In the genomic region with DNA sequence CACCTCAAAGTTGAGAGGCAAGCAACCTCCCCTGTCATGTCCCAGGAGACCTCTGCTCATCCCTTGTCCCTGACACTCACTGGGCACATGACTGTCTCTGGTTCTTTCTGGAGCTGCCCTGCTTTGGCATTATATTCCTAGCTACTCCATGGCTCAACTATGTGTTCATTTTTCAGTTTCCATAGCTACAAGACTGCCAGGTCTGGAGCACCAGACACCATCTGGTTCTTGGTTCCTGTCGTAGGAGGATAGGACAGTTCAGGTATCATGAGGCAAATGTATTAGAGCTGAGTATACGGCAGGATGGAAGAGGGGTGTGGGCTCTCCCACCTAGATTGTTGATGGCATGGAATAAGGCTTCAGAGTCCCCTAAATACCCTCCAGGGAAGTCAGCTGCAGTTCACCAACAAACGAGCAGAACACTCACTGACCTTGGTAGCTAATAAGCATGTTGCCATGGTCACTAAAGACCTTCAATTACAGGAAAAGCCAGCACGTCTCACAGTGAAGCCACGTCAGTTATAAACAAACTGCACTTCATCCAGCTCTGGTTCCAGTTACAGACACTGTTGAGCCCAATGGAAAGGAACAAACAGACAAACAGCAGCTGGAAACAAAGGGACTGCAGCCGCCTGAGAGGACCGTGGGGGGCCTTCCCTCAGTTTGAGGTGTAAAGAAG, we compare ENCODE assay signal across 8 mouse cellular contexts.
DNase-seq lines count a peak whose midpoint lies in the region; ATAC-seq and TF ChIP-seq lines count a peak whose summit lies in the region.

No protein-coding gene starts in this region.

- H3K27ac ChIP-seq in ES-E14 (ENCODE audit: insufficient read depth, low read depth, low read length, poor library complexity, severe bottlenecking): peak overlapping the region; percentile 61
- H3K27ac ChIP-seq in forebrain, embryonic 13.5 days: peak overlapping the region; percentile 44
- peak overlapping the region; percentile 57 for H3K27ac ChIP-seq in midbrain, embryonic 13.5 days

- DNase-seq in frontal cortex, postnatal 36 days (ENCODE audit: low spot score in 2 of 2): peak; percentile 31 to 39
- no peak for DNase-seq in frontal cortex, postnatal 14 days (ENCODE audit: low spot score in 2 of 2)
- no peak for DNase-seq in ES-E14 (ENCODE audit: low read depth, low spot score)
- DNase-seq in natural killer cell, adult 2 months (ENCODE audit: low spot score in 2 of 2): no peak
- DNase-seq in gastrocnemius, postnatal 14 days: no peak
- no peak for DNase-seq in gastrocnemius, postnatal 4 days (ENCODE audit: low spot score in 2 of 2)

- no peak overlapping the region for H3K9ac ChIP-seq in ES-E14 (ENCODE audit: insufficient read depth, low read depth, low read length, poor library complexity, severe bottlenecking)
- H3K9ac ChIP-seq in forebrain, embryonic 13.5 days: no peak overlapping the region
- H3K9ac ChIP-seq in midbrain, embryonic 13.5 days (replicated peaks): no peak overlapping the region

- intact Hi-C loops in gastrocnemius, postnatal 14 days (cut with DNase I; ENCODE audit: low total_unique reads): no loop called here

- no peak overlapping the region for H3K4me2 ChIP-seq in forebrain, embryonic 13.5 days
- H3K4me2 ChIP-seq in midbrain, embryonic 13.5 days (replicated peaks): no peak overlapping the region

- no peaks in the 10 kb centered on the region for H3K27me3 ChIP-seq in forebrain, embryonic 13.5 days
- no peaks in the 10 kb centered on the region for H3K27me3 ChIP-seq in midbrain, embryonic 13.5 days

- ATAC-seq in forebrain, embryonic 13.5 days: peak; percentile 81
- peak; percentile 81 for ATAC-seq in midbrain, embryonic 13.5 days

- in situ Hi-C loops in ES-E14 (cut with MboI; ENCODE audit: low sequenced_read_pairs in 2 of 2, unreplicated experiment in 2 of 2): no loop called here

- WGBS in forebrain, embryonic 13.5 days: 11% methylated on average over 7 of the region's 7 CpGs
- WGBS in midbrain, embryonic 13.5 days: 16% methylated on average over 7 of the region's 7 CpGs

- no peak overlapping the region for H3K4me3 ChIP-seq in ES-E14 (ENCODE audit: insufficient read depth in 1 of 2, low read depth in 1 of 2, low read length in 2 of 2, poor library complexity in 1 of 2, severe bottlenecking in 1 of 2)
- no peak overlapping the region for H3K4me3 ChIP-seq in forebrain, embryonic 13.5 days
- no peak overlapping the region for H3K4me3 ChIP-seq in midbrain, embryonic 13.5 days (replicated peaks)

- H3K36me3 ChIP-seq in ES-E14 (ENCODE audit: control insufficient read depth, insufficient read depth, low read length, poor library complexity, severe bottlenecking): no peaks in the 10 kb centered on the region
- H3K36me3 ChIP-seq in forebrain, embryonic 13.5 days (ENCODE audit: poor library complexity, severe bottlenecking): no peaks in the 10 kb centered on the region
- no peaks in the 10 kb centered on the region for H3K36me3 ChIP-seq in midbrain, embryonic 13.5 days

- peaks cover 11 to 34% of the 10 kb centered on the region in 2 experiments for H3K4me1 ChIP-seq in ES-E14 (ENCODE audit: control insufficient read depth in 2 of 2, insufficient read depth in 2 of 2, low read length in 2 of 2, poor library complexity in 1 of 2)
- H3K4me1 ChIP-seq in forebrain, embryonic 13.5 days: peaks cover 16% of the 10 kb centered on the region
- H3K4me1 ChIP-seq in midbrain, embryonic 13.5 days (replicated peaks): peaks cover 15% of the 10 kb centered on the region

- no peaks in the 10 kb centered on the region for H3K9me3 ChIP-seq in ES-E14 (ENCODE audit: control insufficient read depth, insufficient read depth, low read depth, low read length)
- H3K9me3 ChIP-seq in forebrain, embryonic 13.5 days (replicated peaks): no peaks in the 10 kb centered on the region
- no peaks in the 10 kb centered on the region for H3K9me3 ChIP-seq in midbrain, embryonic 13.5 days

TF ChIP-seq in ES-E14, 5 proteins besides CTCF, POLR2A, EP300 and RAD21:
- TF ChIP-seq CHD2 (IDR thresholded peaks at IDR 0.05; ENCODE audit: low read depth, low read length) (no peak), ZNF384 (IDR thresholded peaks at IDR 0.05; ENCODE audit: low read depth, low read length) (no peak), HCFC1 (IDR thresholded peaks at IDR 0.05; ENCODE audit: borderline replicate concordance, insufficient read depth, low read length) (no peak), MAFK (IDR thresholded peaks at IDR 0.05; ENCODE audit: insufficient read depth, low read depth, low read length) (no peak), ZC3H11A (IDR thresholded peaks at IDR 0.05; ENCODE audit: borderline replicate concordance, low read depth, low read length) (no peak)

Comparison
In these comparisons a context has a peak if more than half of its experiments do, and no peak if none do; other contexts are left out.
1. DNase-seq: peak in frontal cortex, postnatal 36 days (2 of 2); none in frontal cortex, postnatal 14 days (0 of 2), ES-E14 (single experiment), natural killer cell, adult 2 months (0 of 2), gastrocnemius, postnatal 14 days (single experiment) and gastrocnemius, postnatal 4 days (0 of 2).
2. Peak in every context shown above with its lines, with median percentiles within 50 percentile points of each other: H3K27ac ChIP-seq.